Mouse (Mus musculus) forebrain, embryonic 15.5 days (tissue): ENCODE data around the gene Pou2f3. TPM values are rescaled to one million over a fixed set of nuclear protein-coding genes. Genes with fewer than 3 reads are reported as not detected.
A peak's percentile ranks its signal among the peaks of the same experiment; 100 is the strongest.

Source experiments
- ATAC-seq: fragments of 200-750 bp; cut with Nextera tagmentation; replicated peaks from 2 replicates; pipeline ENCODE4 v1.8.0; 2017; ENCODE audit warnings: mild to moderate bottlenecking, moderate TSS enrichment, moderate library complexity
- H3K27ac ChIP-seq: fragments of 300-500 bp; sonication (generic); replicated peaks from 2 replicates; pipeline ENCODE4 v1.5.1; 2015; ENCODE audit warnings: mild to moderate bottlenecking, inconsistent platforms
- H3K27me3 ChIP-seq: fragments of 300-500 bp; sonication (generic); 2 replicates; pipeline ENCODE4 v1.6.1; 2015; ENCODE audit warnings: inconsistent platforms
- H3K36me3 ChIP-seq: fragments of 300-500 bp; sonication (generic); 2 replicates; pipeline ENCODE4 v1.6.1; 2015; ENCODE audit warnings: mild to moderate bottlenecking, inconsistent platforms
- H3K4me1 ChIP-seq: fragments of 300-500 bp; sonication (generic); 2 replicates; pipeline ENCODE4 v1.6.1; 2015; ENCODE audit warnings: inconsistent platforms
- H3K4me2 ChIP-seq: fragments of 300-500 bp; sonication (generic); replicated peaks from 2 replicates; pipeline ENCODE4 v1.6.1; 2015; ENCODE audit warnings: mild to moderate bottlenecking, inconsistent platforms
- H3K4me3 ChIP-seq: fragments of 300-500 bp; sonication (generic); 2 replicates; pipeline ENCODE4 v1.5.1; 2015; ENCODE audit warnings: mild to moderate bottlenecking, inconsistent platforms
- H3K9ac ChIP-seq: fragments of 300-500 bp; sonication (generic); replicated peaks from 2 replicates; pipeline ENCODE4 v1.6.1; 2015; ENCODE audit warnings: mild to moderate bottlenecking, inconsistent platforms
- H3K9me3 ChIP-seq: fragments of 300-500 bp; sonication (generic); 2 replicates; pipeline ENCODE4 v1.6.1; 2016; ENCODE audit warnings: inconsistent platforms
- WGBS: fragments of 180-500 bp; shearing (Covaris S2); methylation state at CpG from one replicate; pipeline ENCODE4 v1.1.7; 2015; ENCODE audit warnings: mixed read lengths; 5-methylcytosine and 5-hydroxymethylcytosine counted together
- polyA plus RNA-seq: library from polyadenylated mRNA; unstranded; fragments of >200 nt; fragmentation: Nextera tagmentation; extraction: Ambion mirVana; gene quantifications from 2 replicates; pipeline ENCODE4 v1.2.1, GENCODE M21; 2015

Pou2f3 gene
- polyA plus RNA-seq, 1 experiment from 2014 or later: not detected

GRCm38 (mm10) chr9:43105664-43106361 lies 104.4 kb downstream of the Pou2f3 start:
- Histone ChIP-seq H3K27me3 (no peaks in the 10 kb centered on the region), H3K36me3 (peaks cover 7% of the 10 kb centered on the region; the same call in 1 of the 2 replicates), H3K4me3 (peak overlapping the region; percentile 97), H3K4me2 (peak overlapping the region; percentile 76), H3K4me1 (peaks cover 53% of the 10 kb centered on the region), H3K9me3 (no peaks in the 10 kb centered on the region), H3K9ac (peak overlapping the region; percentile 91), H3K27ac (peak overlapping the region; percentile 80)
- ATAC-seq: peak; percentile 86
- under 1% methylated on average over 91 of the region's 91 CpGs for WGBS

GRCm38 (mm10) chr9:43104873-43105663 lies 105.1 kb downstream of the Pou2f3 start:
- Histone ChIP-seq H3K9ac (peak overlapping the region; percentile 91), H3K4me2 (peak overlapping the region; percentile 76), H3K36me3 (no peaks in the 10 kb centered on the region), H3K9me3 (no peaks in the 10 kb centered on the region), H3K4me3 (peak overlapping the region; percentile 97), H3K27ac (peak overlapping the region; percentile 80), H3K27me3 (no peaks in the 10 kb centered on the region), H3K4me1 (peaks cover 55% of the 10 kb centered on the region)
- ATAC-seq: no peak; the same call in 1 of the 2 replicates
- WGBS: under 1% methylated on average over 40 of the region's 40 CpGs

DNA sequence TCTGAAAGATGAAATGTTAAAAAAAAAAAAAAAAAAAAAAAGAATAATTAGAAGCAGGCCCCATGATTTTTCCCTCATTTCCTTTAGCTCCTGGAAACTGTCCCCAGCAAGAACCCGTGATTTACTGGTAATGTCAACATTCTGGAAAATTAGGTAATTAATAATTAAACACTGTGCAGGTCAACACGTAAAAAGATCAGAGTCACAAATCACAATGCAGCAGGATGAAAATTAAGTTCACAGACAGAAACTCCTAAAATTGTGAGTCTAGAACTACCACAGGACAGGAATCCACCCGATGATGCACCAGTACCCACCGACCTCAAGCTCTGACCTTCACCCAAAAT lies 105.7 kb downstream of the Pou2f3 start:
- Histone ChIP-seq H3K27ac (no peak overlapping the region), H3K4me2 (peak overlapping the region; percentile 76), H3K4me3 (peak overlapping the region; percentile 97), H3K27me3 (no peaks in the 10 kb centered on the region), H3K4me1 (peaks cover 55% of the 10 kb centered on the region), H3K36me3 (no peaks in the 10 kb centered on the region), H3K9ac (peak overlapping the region; percentile 91), H3K9me3 (no peaks in the 10 kb centered on the region)
- no peak for ATAC-seq
- 3% methylated on average over 4 of the region's 4 CpGs for WGBS

DNA sequence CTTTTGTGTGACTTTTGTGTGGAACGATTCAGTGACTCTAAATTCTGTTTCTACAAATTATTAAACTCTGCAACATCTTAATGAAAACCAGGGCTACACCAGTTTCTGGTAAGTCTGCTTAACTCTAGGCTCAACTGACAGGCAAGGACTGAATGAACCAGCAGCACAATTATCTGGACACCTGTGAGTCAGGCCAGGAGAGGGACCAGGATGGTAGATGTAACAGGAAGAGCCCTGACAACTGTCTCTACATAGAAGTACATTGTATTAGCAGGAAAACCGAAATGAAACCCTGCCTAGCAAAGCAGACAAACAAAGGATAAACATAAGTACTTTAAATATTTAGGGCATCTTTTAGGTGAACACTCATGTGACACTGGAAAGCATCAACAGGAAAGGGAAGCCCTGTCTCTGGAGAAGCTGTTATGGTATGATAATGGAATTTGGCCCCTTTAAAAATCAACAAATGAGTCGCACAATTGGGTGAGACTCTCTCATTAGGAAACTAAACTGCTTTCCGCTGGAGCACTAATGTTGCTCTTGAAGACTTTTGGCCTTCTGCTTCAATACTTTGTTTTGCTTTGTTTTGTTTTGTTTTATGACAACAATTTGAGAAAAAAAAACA lies 106.4 kb downstream of the Pou2f3 start:
- peak overlapping the region; percentile 76 for H3K4me2 ChIP-seq
- peaks cover 57% of the 10 kb centered on the region for H3K4me1 ChIP-seq
- H3K4me3 ChIP-seq: peak overlapping the region; percentile 97
- H3K9ac ChIP-seq: no peak overlapping the region
- H3K36me3 ChIP-seq: no peaks in the 10 kb centered on the region
- H3K27ac ChIP-seq: no peak overlapping the region
- H3K27me3 ChIP-seq: no peaks in the 10 kb centered on the region
- ATAC-seq: no peak
- WGBS: 23% methylated on average over 4 of the region's 4 CpGs
- no peaks in the 10 kb centered on the region for H3K9me3 ChIP-seq

GRCm38 (mm10) chr9:43102931-43103330 lies 107.2 kb downstream of the Pou2f3 start:
- H3K27me3 ChIP-seq: no peaks in the 10 kb centered on the region
- H3K4me2 ChIP-seq: peak overlapping the region; percentile 76
- no peak overlapping the region for H3K27ac ChIP-seq
- peaks cover 61% of the 10 kb centered on the region for H3K4me1 ChIP-seq
- no peak overlapping the region for H3K9ac ChIP-seq
- WGBS: 96% methylated on average over 2 of the region's 2 CpGs
- ATAC-seq: no peak
- H3K36me3 ChIP-seq: no peaks in the 10 kb centered on the region
- no peaks in the 10 kb centered on the region for H3K9me3 ChIP-seq
- peak overlapping the region; percentile 97; the same call in 1 of the 2 replicates for H3K4me3 ChIP-seq

DNA sequence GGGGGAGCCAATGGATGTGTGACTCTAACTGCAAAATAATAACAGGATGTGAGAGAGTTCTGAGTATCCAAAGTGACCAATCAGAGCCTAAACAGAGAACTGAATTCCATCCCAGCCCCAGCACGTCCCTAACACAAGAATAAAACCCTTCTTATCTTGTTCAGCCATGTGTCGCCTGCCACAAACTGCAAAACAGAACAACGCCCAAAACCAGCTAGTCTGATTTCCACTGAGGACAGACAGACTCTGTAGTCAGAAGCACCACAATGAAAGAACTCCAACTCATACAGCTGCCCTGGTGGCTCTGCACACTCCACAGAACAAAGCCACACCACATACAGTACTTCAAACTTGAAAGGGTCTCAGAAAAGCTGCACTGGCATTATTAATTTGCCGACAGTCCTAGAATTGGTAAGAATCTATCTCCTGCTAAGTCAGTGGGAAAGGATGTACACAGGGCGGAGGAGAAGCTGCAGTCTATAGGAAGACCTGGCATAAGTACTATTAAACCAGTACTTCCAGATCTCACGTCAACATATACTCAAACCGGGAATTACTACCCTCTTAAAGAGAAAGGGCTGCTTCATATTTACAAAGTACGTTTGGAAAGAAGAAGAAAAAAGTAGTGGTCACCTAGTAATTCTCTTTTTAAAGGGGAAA lies 108.1 kb downstream of the Pou2f3 start:
- Histone ChIP-seq H3K4me3 (no peak overlapping the region), H3K4me1 (peaks cover 55% of the 10 kb centered on the region), H3K9me3 (no peaks in the 10 kb centered on the region), H3K27ac (no peak overlapping the region), H3K4me2 (0 out of 2 replicates have a peak overlapping the region, but pooled peaks have one; percentile 16), H3K36me3 (no peaks in the 10 kb centered on the region), H3K9ac (no peak overlapping the region), H3K27me3 (no peaks in the 10 kb centered on the region)
- ATAC-seq: no peak
- 63% methylated on average over 8 of the region's 8 CpGs for WGBS

DNA sequence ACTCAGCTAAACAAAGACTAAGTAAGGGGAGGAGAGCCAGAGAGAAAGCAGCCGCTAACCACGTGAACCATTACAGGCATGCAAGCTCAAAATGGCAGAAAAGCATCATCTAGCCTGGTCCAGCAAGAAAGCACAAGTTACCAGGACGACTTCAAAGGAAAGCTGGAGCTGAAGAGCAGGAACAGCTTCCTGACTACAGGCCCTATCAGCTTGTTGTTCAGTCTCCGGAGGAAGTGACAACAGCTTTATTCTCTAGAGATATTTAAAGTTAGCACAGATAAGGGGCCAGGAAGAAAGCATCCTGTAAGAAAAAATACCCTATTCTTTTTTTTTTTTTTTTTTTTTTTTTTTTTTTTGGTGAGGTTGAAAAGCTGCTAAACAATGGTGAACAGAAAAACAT lies 111.2 kb downstream of the Pou2f3 start:
- Histone ChIP-seq H3K4me1 (peaks cover 37% of the 10 kb centered on the region), H3K9me3 (no peaks in the 10 kb centered on the region), H3K27ac (no peak overlapping the region), H3K27me3 (no peaks in the 10 kb centered on the region), H3K9ac (no peak overlapping the region), H3K4me3 (no peak overlapping the region), H3K36me3 (no peaks in the 10 kb centered on the region), H3K4me2 (no peak overlapping the region)
- WGBS: 56% methylated on average over 4 of the region's 4 CpGs
- no peak for ATAC-seq

DNA sequence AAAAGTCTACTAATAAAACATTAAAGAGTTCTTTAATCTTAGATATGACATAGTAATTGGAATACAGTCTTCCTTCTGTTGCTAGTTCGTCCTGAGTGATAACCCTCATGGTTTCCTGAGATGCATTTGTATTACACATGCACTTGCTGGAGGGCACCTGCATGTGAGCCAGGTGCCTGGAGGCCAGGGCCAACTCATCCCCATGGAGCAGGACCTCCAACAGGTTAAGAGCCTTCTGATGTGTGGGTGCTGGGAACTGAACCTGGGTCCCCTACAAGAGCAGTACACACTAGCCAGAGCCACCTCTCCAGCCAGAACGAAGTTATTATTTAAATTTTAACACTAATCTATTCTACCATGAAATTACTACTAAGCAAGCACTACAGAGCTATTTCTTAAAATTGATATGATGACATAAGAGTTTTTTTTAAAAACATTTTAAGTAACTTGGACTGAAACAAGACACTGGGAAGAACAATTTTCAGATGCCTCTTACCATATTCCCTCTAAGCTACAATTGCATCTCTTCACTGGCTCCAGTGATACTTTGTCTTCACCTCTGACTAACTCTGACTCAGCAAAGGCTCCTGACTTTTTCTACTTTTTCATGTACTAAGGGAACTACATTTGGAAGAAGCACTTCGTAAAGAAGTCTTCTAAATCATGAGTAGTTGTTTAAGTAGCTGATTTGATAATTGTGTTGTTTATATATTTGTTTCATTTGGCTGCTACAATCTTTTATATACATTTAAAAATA lies 112.2 kb downstream of the Pou2f3 start:
- no peak overlapping the region for H3K4me2 ChIP-seq
- no peak overlapping the region for H3K4me3 ChIP-seq
- H3K9ac ChIP-seq: no peak overlapping the region
- no peak overlapping the region for H3K27ac ChIP-seq
- H3K36me3 ChIP-seq: no peaks in the 10 kb centered on the region
- H3K27me3 ChIP-seq: no peaks in the 10 kb centered on the region
- H3K9me3 ChIP-seq: no peaks in the 10 kb centered on the region
- 91% methylated on average over 3 of the region's 3 CpGs for WGBS
- no peak for ATAC-seq
- peaks cover 32% of the 10 kb centered on the region for H3K4me1 ChIP-seq

- H3K4me2 ChIP-seq: no peak overlapping the region
- H3K9ac ChIP-seq: no peak overlapping the region
- H3K4me3 ChIP-seq: no peak overlapping the region
- H3K4me1 ChIP-seq: peaks cover 20% of the 10 kb centered on the region
- H3K27me3 ChIP-seq: no peaks in the 10 kb centered on the region
- ATAC-seq: no peak
- H3K9me3 ChIP-seq: no peaks in the 10 kb centered on the region
- H3K36me3 ChIP-seq: no peaks in the 10 kb centered on the region
- no peak overlapping the region for H3K27ac ChIP-seq
These were observed 113.8 kb downstream of the Pou2f3 start for GRCm38 (mm10) chr9:43096337-43096736.

DNA sequence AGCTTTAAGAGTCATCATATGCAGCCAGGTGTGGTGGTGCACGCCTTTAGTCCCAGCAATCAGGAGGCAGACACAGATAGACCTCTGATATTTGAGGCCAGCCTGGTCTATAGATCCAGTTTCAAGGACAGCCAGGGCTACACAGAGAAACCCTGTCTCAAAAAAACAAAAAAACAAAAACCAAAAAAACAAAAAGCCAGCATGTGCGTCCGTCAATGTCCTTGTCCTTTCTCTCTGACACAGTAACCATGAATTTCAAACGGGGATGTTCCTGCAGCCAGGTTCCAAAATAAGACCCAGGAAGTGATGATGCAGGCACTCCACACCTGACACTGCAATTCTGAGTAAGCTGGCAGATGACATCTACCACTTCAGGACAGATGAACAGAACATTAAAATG lies 115.3 kb downstream of the Pou2f3 start:
- H3K9me3 ChIP-seq: no peaks in the 10 kb centered on the region
- peaks cover 16% of the 10 kb centered on the region for H3K4me1 ChIP-seq
- H3K4me3 ChIP-seq: no peak overlapping the region
- no peaks in the 10 kb centered on the region for H3K27me3 ChIP-seq
- H3K9ac ChIP-seq: no peak overlapping the region
- no peaks in the 10 kb centered on the region for H3K36me3 ChIP-seq
- 91% methylated on average over 4 of the region's 4 CpGs for WGBS
- no peak for ATAC-seq
- no peak overlapping the region for H3K27ac ChIP-seq
- no peak overlapping the region for H3K4me2 ChIP-seq

GRCm38 (mm10) chr9:43093803-43094202 lies 116.4 kb downstream of the Pou2f3 start:
- ATAC-seq: no peak
- Histone ChIP-seq H3K36me3 (no peaks in the 10 kb centered on the region), H3K4me2 (no peak overlapping the region), H3K27ac (peak overlapping the region; percentile 47), H3K9me3 (no peaks in the 10 kb centered on the region), H3K9ac (no peak overlapping the region), H3K27me3 (no peaks in the 10 kb centered on the region), H3K4me1 (peaks cover 14% of the 10 kb centered on the region), H3K4me3 (no peak overlapping the region)
- WGBS: 70% methylated on average over 3 of the region's 3 CpGs
